26 mouse cellular contexts compared by ENCODE assay signal in genomic region chr11:62963292-62963691, GRCm38 (mm10). TPM values are rescaled to one million over a fixed set of nuclear protein-coding genes. Genes with fewer than 3 reads are reported as not detected.
DNase-seq lines count a peak whose midpoint lies in the region; TF ChIP-seq lines count a peak whose summit lies in the region.
"Had no signal": no experiment of that assay in that cellular context is flagged by ENCODE, and none has a peak within 500 bp of the region (broad histone marks: within the 10 kb centered on the region; RNA-seq: fewer than 3 reads in every experiment).

No protein-coding gene starts in this region.

- TF ChIP-seq CTCF in CH12.LX (conservative IDR thresholded peaks at IDR 0.05 in 1 of 2, IDR thresholded peaks at IDR 0.05 in 1 of 2; ENCODE audit: low read depth in 2 of 2, low read length in 2 of 2): no peak

- dilution Hi-C loops in CH12.LX (cut with MboI; ENCODE audit: extremely low pct_ligation_motif_present, extremely low pct_unique_long_range_greater_than_20kb, low sequenced_read_pairs): no loop called here

- H3K9ac ChIP-seq in CH12.LX (ENCODE audit: insufficient read depth, low read depth): no peak overlapping the region
- H3K9ac ChIP-seq: embryonic facial prominence, embryonic 12.5 days; embryonic facial prominence, embryonic 15.5 days; forebrain, embryonic 12.5 days had no signal

- no peak; the same call in none of the 2 replicates for TF ChIP-seq RAD21 in CH12.LX (IDR thresholded peaks at IDR 0.05; ENCODE audit: low read depth, low read length)

- H3K27ac ChIP-seq in CH12.LX (ENCODE audit: insufficient read depth, low read depth): no peak overlapping the region
- H3K27ac ChIP-seq: embryonic facial prominence, embryonic 12.5 days; embryonic facial prominence, embryonic 15.5 days; forebrain, embryonic 10.5 days; forebrain, embryonic 12.5 days had no signal

- H3K4me1 ChIP-seq in CH12.LX (ENCODE audit: control insufficient read depth in 1 of 2, insufficient read depth in 2 of 2): peaks cover 15 to 19% of the 10 kb centered on the region in 2 experiments

- DNase-seq in heart, adult 11 months: peak; percentile 54
- DNase-seq in heart, postnatal 4 days: no peak
- DNase-seq in A20 (ENCODE audit: low read depth, low spot score) (peak; percentile 5), CH12.LX (ENCODE audit: extremely low read depth) (peak; percentile 89)
- no peak for DNase-seq in neural tube, embryonic 10.5 days (ENCODE audit: extremely low spot score, low spot score)
- DNase-seq: adrenal gland, adult 2 months; adrenal gland, postnatal 10 days; adrenal gland, postnatal 25 days; B cell, adult 2 months; cerebellum, adult 11 months; cerebellum, adult 18-20 months; cerebellum, adult 8-10 months; cerebellum, adult 9-11 months; cerebellum, postnatal 14 days; cerebellum, postnatal 36 days; embryo, embryonic 11 days had no signal

- TF ChIP-seq EP300 in CH12.LX (IDR thresholded peaks at IDR 0.05; ENCODE audit: low read length): peak; percentile 97

- TF ChIP-seq POLR2A in CH12.LX (IDR thresholded peaks at IDR 0.05; ENCODE audit: low read depth, low read length): no peak

- no peaks in the 10 kb centered on the region for H3K36me3 ChIP-seq in CH12.LX (replicated peaks in 1 of 2; ENCODE audit: control insufficient read depth in 1 of 2, insufficient read depth in 1 of 2, low read length in 1 of 2)
- H3K36me3 ChIP-seq: embryonic facial prominence, embryonic 12.5 days; embryonic facial prominence, embryonic 15.5 days; forebrain, embryonic 10.5 days; forebrain, embryonic 12.5 days had no signal

- H3K79me2 ChIP-seq in CH12.LX (replicated peaks; ENCODE audit: control insufficient read depth, extremely low read depth, insufficient read depth, poor library complexity, severe bottlenecking): no peaks in the 10 kb centered on the region

- H3K27me3 ChIP-seq in CH12.LX (replicated peaks): no peaks in the 10 kb centered on the region
- H3K27me3 ChIP-seq: embryonic facial prominence, embryonic 12.5 days; embryonic facial prominence, embryonic 15.5 days; forebrain, embryonic 12.5 days had no signal

- H3K4me3 ChIP-seq in CH12.LX (replicated peaks in 1 of 3; ENCODE audit: low read depth in 2 of 3, low read length in 2 of 3, poor library complexity in 1 of 3): no peak overlapping the region
- H3K4me3 ChIP-seq: embryonic facial prominence, embryonic 12.5 days; embryonic facial prominence, embryonic 15.5 days; erythroblast, embryonic 14.5 days; forebrain, embryonic 10.5 days; forebrain, embryonic 12.5 days had no signal

- no peaks in the 10 kb centered on the region for H3K9me3 ChIP-seq in CH12.LX (replicated peaks; ENCODE audit: low read length)
- H3K9me3 ChIP-seq: embryonic facial prominence, embryonic 12.5 days; embryonic facial prominence, embryonic 15.5 days; forebrain, embryonic 10.5 days; forebrain, embryonic 12.5 days had no signal

- in situ Hi-C loops in CH12.LX (cut with MboI; ENCODE audit: low pct_ligation_motif_present, low pct_unique_long_range_greater_than_20kb, low sequenced_read_pairs): no loop called here

- peak overlapping the region; percentile 22; the same call in 1 of the 2 replicates for H3K4me2 ChIP-seq in CH12.LX (ENCODE audit: insufficient read depth, low read depth, poor library complexity, severe bottlenecking)
- H3K4me2 ChIP-seq: embryonic facial prominence, embryonic 12.5 days; embryonic facial prominence, embryonic 15.5 days; forebrain, embryonic 12.5 days had no signal

TF ChIP-seq in CH12.LX, 34 proteins besides CTCF, POLR2A, EP300 and RAD21:
- TF ChIP-seq PAX5 (IDR thresholded peaks at IDR 0.05; ENCODE audit: low read length): no peak
- TF ChIP-seq SIN3A (IDR thresholded peaks at IDR 0.05; ENCODE audit: low read length): peak; percentile 83; the same call in 1 of the 2 replicates
- peak; percentile 66; the same call in 1 of the 2 replicates for TF ChIP-seq TCF12 (IDR thresholded peaks at IDR 0.05; ENCODE audit: low read depth, low read length)
- TF ChIP-seq GABPA (IDR thresholded peaks at IDR 0.05; ENCODE audit: insufficient replicate concordance, low read depth, low read length): no peak
- TF ChIP-seq JUN (IDR thresholded peaks at IDR 0.05; ENCODE audit: insufficient read depth, low read depth, low read length): peak; percentile 98
- no peak for TF ChIP-seq E2F4 (IDR thresholded peaks at IDR 0.05; ENCODE audit: insufficient replicate concordance, low read depth, low read length)
- peak; percentile 95 for TF ChIP-seq ETS1 (conservative IDR thresholded peaks at IDR 0.05; ENCODE audit: low read depth, low read length)
- TF ChIP-seq POLR2AphosphoS2 (IDR thresholded peaks at IDR 0.05; ENCODE audit: low read depth, low read length): no peak
- TF ChIP-seq ZC3H11A (IDR thresholded peaks at IDR 0.05; ENCODE audit: low read depth, low read length): no peak
- peak; percentile 19; the same call in 1 of the 2 replicates for TF ChIP-seq SMC3 (IDR thresholded peaks at IDR 0.05; ENCODE audit: low read depth, low read length)
- peak; percentile 65 for TF ChIP-seq MAFK (IDR thresholded peaks at IDR 0.05; ENCODE audit: insufficient replicate concordance, low read length)
- TF ChIP-seq USF2 (conservative IDR thresholded peaks at IDR 0.05; ENCODE audit: low read depth, low read length): no peak
- TF ChIP-seq MYC (IDR thresholded peaks at IDR 0.05; ENCODE audit: low read depth, low read length): peak; percentile 69; the same call in 1 of the 2 replicates
- 0 out of 2 replicates have a peak, but pooled peaks have one; percentile 22 for TF ChIP-seq MAX (IDR thresholded peaks at IDR 0.05; ENCODE audit: low read length)
- TF ChIP-seq UBTF (IDR thresholded peaks at IDR 0.05; ENCODE audit: low read depth, low read length): peak; percentile 98
- TF ChIP-seq ZMIZ1 (IDR thresholded peaks at IDR 0.05; ENCODE audit: low read depth, low read length): no peak
- no peak for TF ChIP-seq NRF1 (IDR thresholded peaks at IDR 0.05; ENCODE audit: low read depth, low read length)
- no peak for TF ChIP-seq USF1 (IDR thresholded peaks at IDR 0.05; ENCODE audit: low read depth, low read length)
- TF ChIP-seq JUND (conservative IDR thresholded peaks at IDR 0.05; ENCODE audit: low read depth, low read length): peak; percentile 96
- no peak for TF ChIP-seq NELFE (IDR thresholded peaks at IDR 0.05; ENCODE audit: low read depth, low read length)
- peak; percentile 62 for TF ChIP-seq BHLHE40 (IDR thresholded peaks at IDR 0.05; ENCODE audit: low read depth, low read length)
- TF ChIP-seq IRF4 (IDR thresholded peaks at IDR 0.05; ENCODE audit: low read depth, low read length): peak; percentile 94
- peak; percentile 77 for TF ChIP-seq CHD2 (IDR thresholded peaks at IDR 0.05; ENCODE audit: low read length)
- 0 out of 2 replicates have a peak, but pooled peaks have one; percentile 44 for TF ChIP-seq KAT2A (IDR thresholded peaks at IDR 0.05; ENCODE audit: insufficient replicate concordance, low read length)
- TF ChIP-seq MEF2A (IDR thresholded peaks at IDR 0.05; ENCODE audit: borderline replicate concordance, low read depth, low read length): peak; percentile 98
- no peak for TF ChIP-seq ZKSCAN1 (IDR thresholded peaks at IDR 0.05; ENCODE audit: borderline replicate concordance, low read depth, low read length)
- TF ChIP-seq CHD1 (IDR thresholded peaks at IDR 0.05; ENCODE audit: low read depth, low read length): no peak; the same call in 1 of the 2 replicates
- TF ChIP-seq TBP (conservative IDR thresholded peaks at IDR 0.05; ENCODE audit: low read depth, low read length): no peak
- TF ChIP-seq ELF1 (IDR thresholded peaks at IDR 0.05; ENCODE audit: low read depth, low read length): peak; percentile 45; the same call in 1 of the 2 replicates
- TF ChIP-seq ZNF384 (IDR thresholded peaks at IDR 0.05; ENCODE audit: low read depth, low read length): peak; percentile 43; the same call in 1 of the 2 replicates
- TF ChIP-seq RCOR1 (conservative IDR thresholded peaks at IDR 0.05; ENCODE audit: low read depth, low read length): peak; percentile 83
- TF ChIP-seq HCFC1 (IDR thresholded peaks at IDR 0.05; ENCODE audit: low read depth, low read length): peak; percentile 36; the same call in 1 of the 2 replicates
- no peak; the same call in 1 of the 2 replicates for TF ChIP-seq MXI1 (IDR thresholded peaks at IDR 0.05; ENCODE audit: low read depth, low read length)
- TF ChIP-seq MAZ (IDR thresholded peaks at IDR 0.05; ENCODE audit: low read depth, low read length): peak; percentile 66; the same call in 1 of the 2 replicates

RNA-seq across cellular contexts. Expression of gene Cdrt4, which starts 12.3 kb away (rescaled TPM):
- under 1 TPM in 1 of 2 experiments, not detected in 1; 0.38 TPM for total RNA-seq in heart, postnatal 4 days (2021)
- total RNA-seq in CH12.LX (2012; rRNA removed) (not detected in 2 replicates), CH12.LX (2014; rRNA removed) (not detected in 2 replicates)
- polyA plus RNA-seq in CH12.LX (2012; ENCODE audit: insufficient read length, low read depth): not detected in 2 replicates
- total RNA-seq: adrenal gland, adult 2 months; adrenal gland, postnatal 10 days; adrenal gland, postnatal 25 days; common myeloid progenitor, adult 5-6 weeks; MEL had no signal
- polyA plus RNA-seq: CD4-positive, CD25-positive, alpha-beta regulatory T cell, adult 4 months; erythroblast, embryonic 14.5 days; forebrain, embryonic 10.5 days; forebrain, embryonic 12.5 days; forebrain, embryonic 14.5 days; forebrain, embryonic 16.5 days had no signal

Comparison
In these comparisons a context has a peak if more than half of its experiments do, and no peak if none do; other contexts are left out.
1. DNase-seq: peak in heart, adult 11 months (single experiment), A20 (single experiment) and CH12.LX (single experiment); none in heart, postnatal 4 days (single experiment) and neural tube, embryonic 10.5 days (single experiment).